18 mouse cellular contexts compared by ENCODE assay signal in genomic region chr4:135591610-135592304, GRCm38 (mm10). TPM values are rescaled to one million over a fixed set of nuclear protein-coding genes. Genes with fewer than 3 reads are reported as not detected.
A peak's percentile ranks its signal among the peaks of the same experiment; 100 is the strongest.
DNase-seq lines count a peak whose midpoint lies in the region; ATAC-seq and TF ChIP-seq lines count a peak whose summit lies in the region.
"Had no signal": no experiment of that assay in that cellular context is flagged by ENCODE, and none has a peak within 500 bp of the region (broad histone marks: within the 10 kb centered on the region; RNA-seq: fewer than 3 reads in every experiment).

No protein-coding gene starts in this region.

- intact Hi-C loops in heart, adult 2 months (cut with DNase I): loop anchor here (5.0 kb wide), 1 partner anchor 74 kb away; no protein-coding TSS in a partner anchor

- no peaks in the 10 kb centered on the region for H3K79me2 ChIP-seq in heart, adult 2 months (replicated peaks; ENCODE audit: control insufficient read depth, insufficient read depth, low read length)

- no peaks in the 10 kb centered on the region for H3K27me3 ChIP-seq in heart, adult 2 months (ENCODE audit: control insufficient read depth, insufficient read depth, low read length)
- H3K27me3 ChIP-seq: liver, embryonic 13.5 days had no signal

- TF ChIP-seq EP300 in heart, adult 2 months (IDR thresholded peaks at IDR 0.05; ENCODE audit: insufficient read depth, low read depth, low read length): no peak

- no peaks in the 10 kb centered on the region for H3K4me1 ChIP-seq in heart, adult 2 months (ENCODE audit: control insufficient read depth, insufficient read depth, low read length)
- no peaks in the 10 kb centered on the region for H3K4me1 ChIP-seq in lung, adult 2 months (ENCODE audit: control insufficient read depth, insufficient read depth, low read length)
- H3K4me1 ChIP-seq: liver, embryonic 13.5 days had no signal

- no peak overlapping the region for H3K4me3 ChIP-seq in heart, adult 2 months
- no peak overlapping the region for H3K4me3 ChIP-seq in lung, adult 2 months (replicated peaks; ENCODE audit: extremely low read depth, low read depth, low read length)
- H3K4me3 ChIP-seq: forebrain, embryonic 12.5 days; liver, embryonic 13.5 days had no signal

- H3K27ac ChIP-seq in heart, adult 2 months: no peak overlapping the region
- H3K27ac ChIP-seq: forebrain, embryonic 12.5 days; liver, embryonic 13.5 days had no signal

- 59% methylated on average over 8 of the region's 8 CpGs for WGBS in heart, adult 2 months
- 54% methylated on average over 8 of the region's 8 CpGs for WGBS in lung, adult 2 months

- no peak for TF ChIP-seq POLR2A in heart, adult 2 months (IDR thresholded peaks at IDR 0.05; ENCODE audit: insufficient read depth, low read depth, low read length)
- TF ChIP-seq POLR2A in lung, adult 2 months (IDR thresholded peaks at IDR 0.05; ENCODE audit: borderline replicate concordance, extremely low read depth, low read depth, low read length): no peak

- DNase-seq in heart, adult 2 months: no peak
- no peak for DNase-seq in heart, adult 8-10 months (ENCODE audit: low spot score)
- no peak for DNase-seq in lung, adult 2 months
- no peak for DNase-seq in lung, postnatal 10 days
- DNase-seq in 416B (ENCODE audit: low read depth) (peak; percentile 17), ZHBTc4 (ENCODE audit: low read depth, low spot score) (peak; percentile 56)
- no peak for DNase-seq in gastrocnemius, postnatal 4 days (ENCODE audit: low spot score in 2 of 2)
- DNase-seq: cerebellum, adult 18-20 months; gastrocnemius, postnatal 25 days; kidney, postnatal 10 days; liver, embryonic 13.5 days; midbrain, embryonic 14.5 days; right cerebral cortex, postnatal 14 days; thymus, postnatal 14 days had no signal

- H3K9ac ChIP-seq in heart, adult 2 months (ENCODE audit: low read depth, low read length): no peak overlapping the region
- H3K9ac ChIP-seq: forebrain, embryonic 12.5 days; liver, embryonic 13.5 days had no signal

- ATAC-seq in CD4-positive, CD25-positive, alpha-beta regulatory T cell, adult 4 months: no peak
- ATAC-seq: inflammation-experienced regulatory T-cells, adult 6 months had no signal

- TF ChIP-seq CTCF in heart, adult 2 months (IDR thresholded peaks at IDR 0.05): peak; percentile 37
- 0 out of 2 replicates have a peak, but pooled peaks have one; percentile 26 for TF ChIP-seq CTCF in lung, adult 2 months (IDR thresholded peaks at IDR 0.05; ENCODE audit: insufficient read depth, low read length)

- H3K36me3 ChIP-seq in heart, adult 2 months (ENCODE audit: control insufficient read depth, insufficient read depth, low read length): no peaks in the 10 kb centered on the region
- H3K36me3 ChIP-seq: forebrain, embryonic 12.5 days; liver, embryonic 13.5 days had no signal

RNA-seq across cellular contexts. Expression of gene Grhl3, which starts 18.3 kb away (rescaled TPM):
- under 1 TPM; 0.08 to 0.14 TPM for total RNA-seq in heart, adult 2 months (2021)
- polyA plus RNA-seq in heart, adult 2 months (2012; rRNA removed): 0.04 TPM in 1 of 2 replicates, not detected in the other
- total RNA-seq in heart, adult 8-10 months (2022): not detected
- polyA plus RNA-seq in lung, adult 2 months (2012; rRNA removed): 0.11 and 6.3 TPM in 2 replicates
- total RNA-seq in gastrocnemius, postnatal 4 days (2021): under 1 TPM; 0.10 to 0.18 TPM
- not detected for polyA plus RNA-seq in CD4-positive, CD25-positive, alpha-beta regulatory T cell, adult 4 months (2017; shearing (Covaris generic))
- polyA plus RNA-seq: adrenal gland, adult 2 months; inflammation-experienced regulatory T-cells, adult 6 months had no signal

Comparison
In these comparisons a context has a peak if more than half of its experiments do, and no peak if none do; other contexts are left out.
1. DNase-seq: peak in 416B (single experiment) and ZHBTc4 (single experiment); none in heart, adult 2 months (0 of 2), heart, adult 8-10 months (single experiment), lung, adult 2 months (single experiment), lung, postnatal 10 days (single experiment) and gastrocnemius, postnatal 4 days (0 of 2).